Mouse (Mus musculus): ENCODE results near the gene Akap12. TPM values are rescaled to one million over a fixed set of nuclear protein-coding genes. Genes with fewer than 3 reads are reported as not detected.

The Akap12 gene
- polyA plus RNA-seq, 1 experiment from 2014 or later = 59.0 TPM

- no peak for ATAC-seq (ENCODE audit: insufficient number of reproducible peaks, insufficient read depth, low FRiP score, low read depth)
- Histone ChIP-seq H3K27ac (ENCODE audit: low read length) (peak within 1 kb of the TSS; percentile 99), H3K36me3 (ENCODE audit: control insufficient read depth, insufficient read depth, low read length) (no peaks in the 10 kb centered on the region), H3K4me2 (replicated peaks; ENCODE audit: low read depth, low read length) (peak within 1 kb of the TSS; percentile 81), H3K27me3 (ENCODE audit: control insufficient read depth, insufficient read depth, low read length) (no peaks in the 10 kb centered on the region), H3K4me1 (ENCODE audit: control insufficient read depth, insufficient read depth, low read length) (peaks cover 26% of the 10 kb centered on the region), H3K9me3 (ENCODE audit: control insufficient read depth, low read depth, low read length) (no peaks in the 10 kb centered on the region), H3K9ac (replicated peaks; ENCODE audit: low read depth, low read length) (peak within 1 kb of the TSS; percentile 98), H3K4me3 (ENCODE audit: low read depth, low read length) (peak within 1 kb of the TSS; percentile 95)
- WGBS = 1% methylated on average over 54 of the region's 87 CpGs
Observed at GRCm38 (mm10) chr10:4387701-4388383, 121.7 kb downstream of the Akap12 start, which contains the start of gene Zbtb2. TSS of gene Zbtb2 (minus strand) at chr10:4388108.

GRCm38 (mm10) chr10:4388384-4388745, 122.2 kb downstream of the Akap12 start:
- Histone ChIP-seq H3K27ac (ENCODE audit: low read length) (peak overlapping the region; percentile 99), H3K4me3 (ENCODE audit: low read depth, low read length) (peak overlapping the region; percentile 95), H3K9me3 (ENCODE audit: control insufficient read depth, low read depth, low read length) (no peaks in the 10 kb centered on the region), H3K4me2 (replicated peaks; ENCODE audit: low read depth, low read length) (peak overlapping the region; percentile 81), H3K4me1 (ENCODE audit: control insufficient read depth, insufficient read depth, low read length) (peaks cover 26% of the 10 kb centered on the region), H3K36me3 (ENCODE audit: control insufficient read depth, insufficient read depth, low read length) (no peaks in the 10 kb centered on the region), H3K9ac (replicated peaks; ENCODE audit: low read depth, low read length) (peak overlapping the region; percentile 98), H3K27me3 (ENCODE audit: control insufficient read depth, insufficient read depth, low read length) (no peaks in the 10 kb centered on the region)
- WGBS = under 1% methylated on average over 19 of the region's 19 CpGs
- no peak for ATAC-seq (ENCODE audit: insufficient number of reproducible peaks, insufficient read depth, low FRiP score, low read depth)

DNA sequence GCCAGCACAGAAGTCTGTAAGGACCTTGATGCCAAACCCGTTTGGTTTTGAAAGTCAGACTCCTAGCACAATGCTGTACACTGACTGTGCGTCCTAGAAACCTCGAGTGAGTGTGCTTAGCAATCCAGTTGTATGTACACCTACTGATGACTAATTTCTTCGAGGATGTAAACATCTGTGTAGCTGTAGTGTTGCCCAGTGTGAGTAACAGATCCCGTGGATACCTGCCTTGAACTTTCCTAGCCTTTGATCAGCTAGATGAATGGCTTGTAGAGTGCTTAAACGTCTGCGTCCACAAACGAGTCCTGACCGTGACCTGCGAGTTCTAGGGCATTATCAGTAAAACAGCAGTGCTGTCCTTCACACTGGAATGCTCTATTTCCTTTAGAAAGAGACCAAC, 122.9 kb downstream of the Akap12 start:
- Histone ChIP-seq H3K27me3 (ENCODE audit: control insufficient read depth, insufficient read depth, low read length) (no peaks in the 10 kb centered on the region), H3K4me3 (ENCODE audit: low read depth, low read length) (peak overlapping the region; percentile 95), H3K36me3 (ENCODE audit: control insufficient read depth, insufficient read depth, low read length) (no peaks in the 10 kb centered on the region), H3K4me2 (replicated peaks; ENCODE audit: low read depth, low read length) (peak overlapping the region; percentile 81), H3K9ac (replicated peaks; ENCODE audit: low read depth, low read length) (peak overlapping the region; percentile 98), H3K9me3 (ENCODE audit: control insufficient read depth, low read depth, low read length) (no peaks in the 10 kb centered on the region), H3K4me1 (ENCODE audit: control insufficient read depth, insufficient read depth, low read length) (peaks cover 26% of the 10 kb centered on the region), H3K27ac (ENCODE audit: low read length) (no peak overlapping the region)
- ATAC-seq (ENCODE audit: insufficient number of reproducible peaks, insufficient read depth, low FRiP score, low read depth) = no peak
- 9% methylated on average over 10 of the region's 10 CpGs for WGBS

- ATAC-seq (ENCODE audit: insufficient number of reproducible peaks, insufficient read depth, low FRiP score, low read depth) = no peak
- H3K9ac ChIP-seq (replicated peaks; ENCODE audit: low read depth, low read length) = 0 out of 2 replicates have a peak overlapping the region, but pooled peaks have one; percentile 98
- no peaks in the 10 kb centered on the region for H3K27me3 ChIP-seq (ENCODE audit: control insufficient read depth, insufficient read depth, low read length)
- no peaks in the 10 kb centered on the region for H3K9me3 ChIP-seq (ENCODE audit: control insufficient read depth, low read depth, low read length)
- WGBS = 45% methylated on average over 5 of the region's 5 CpGs
- peak overlapping the region; percentile 95 for H3K4me3 ChIP-seq (ENCODE audit: low read depth, low read length)
- peaks cover 26% of the 10 kb centered on the region for H3K4me1 ChIP-seq (ENCODE audit: control insufficient read depth, insufficient read depth, low read length)
- peak overlapping the region; percentile 81 for H3K4me2 ChIP-seq (replicated peaks; ENCODE audit: low read depth, low read length)
- no peak overlapping the region for H3K27ac ChIP-seq (ENCODE audit: low read length)
- H3K36me3 ChIP-seq (ENCODE audit: control insufficient read depth, insufficient read depth, low read length) = no peaks in the 10 kb centered on the region; the same call in 1 of the 2 replicates
Observed at GRCm38 (mm10) chr10:4389461-4390112, 123.4 kb downstream of the Akap12 start.

DNA sequence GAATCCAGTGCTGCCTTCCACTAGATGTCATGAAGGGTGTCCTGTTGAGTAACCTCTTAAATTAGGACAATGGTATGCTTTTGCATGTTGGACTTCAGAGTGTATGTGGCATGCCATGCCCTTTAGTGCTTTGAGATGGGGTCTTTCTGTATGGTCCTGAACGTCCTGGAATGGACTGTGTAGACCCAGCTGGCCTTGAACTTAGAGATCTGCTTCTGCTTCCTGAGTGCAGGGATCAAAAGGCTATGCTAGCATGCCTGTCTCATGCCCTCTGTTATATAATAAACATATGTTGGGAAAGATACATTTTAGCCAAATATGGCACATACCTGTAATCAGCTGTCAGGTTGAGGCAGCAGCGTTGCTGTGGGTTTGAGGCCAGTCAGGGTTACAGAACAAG, 124.4 kb downstream of the Akap12 start:
- ATAC-seq (ENCODE audit: insufficient number of reproducible peaks, insufficient read depth, low FRiP score, low read depth) = no peak
- Histone ChIP-seq H3K9me3 (ENCODE audit: control insufficient read depth, low read depth, low read length) (no peaks in the 10 kb centered on the region), H3K4me1 (ENCODE audit: control insufficient read depth, insufficient read depth, low read length) (peaks cover 27% of the 10 kb centered on the region), H3K36me3 (ENCODE audit: control insufficient read depth, insufficient read depth, low read length) (peaks cover 5% of the 10 kb centered on the region), H3K27me3 (ENCODE audit: control insufficient read depth, insufficient read depth, low read length) (no peaks in the 10 kb centered on the region), H3K27ac (ENCODE audit: low read length) (no peak overlapping the region), H3K4me2 (replicated peaks; ENCODE audit: low read depth, low read length) (no peak overlapping the region), H3K9ac (replicated peaks; ENCODE audit: low read depth, low read length) (no peak overlapping the region), H3K4me3 (ENCODE audit: low read depth, low read length) (no peak overlapping the region)
- WGBS = 50% methylated on average over 2 of the region's 2 CpGs

GRCm38 (mm10) chr10:4391076-4391475, 124.9 kb downstream of the Akap12 start:
- no peaks in the 10 kb centered on the region for H3K9me3 ChIP-seq (ENCODE audit: control insufficient read depth, low read depth, low read length)

GRCm38 (mm10) chr10:4391851-4392250, 125.7 kb downstream of the Akap12 start:
- Histone ChIP-seq H3K9ac (replicated peaks; ENCODE audit: low read depth, low read length) (no peak overlapping the region), H3K4me3 (ENCODE audit: low read depth, low read length) (no peak overlapping the region), H3K4me2 (replicated peaks; ENCODE audit: low read depth, low read length) (peak overlapping the region; percentile 10; the same call in 1 of the 2 replicates), H3K36me3 (ENCODE audit: control insufficient read depth, insufficient read depth, low read length) (peaks cover 6% of the 10 kb centered on the region), H3K9me3 (ENCODE audit: control insufficient read depth, low read depth, low read length) (no peaks in the 10 kb centered on the region), H3K27ac (ENCODE audit: low read length) (peak overlapping the region; percentile 15; the same call in 1 of the 2 replicates), H3K27me3 (ENCODE audit: control insufficient read depth, insufficient read depth, low read length) (no peaks in the 10 kb centered on the region), H3K4me1 (ENCODE audit: control insufficient read depth, insufficient read depth, low read length) (peaks cover 27% of the 10 kb centered on the region)
- 44% methylated on average over 6 of the region's 6 CpGs for WGBS
- no peak for ATAC-seq (ENCODE audit: insufficient number of reproducible peaks, insufficient read depth, low FRiP score, low read depth)

More at GRCm38 (mm10) chr10:4391076-4391475, 124.9 kb downstream of the Akap12 start:
- no peak overlapping the region for H3K9ac ChIP-seq (replicated peaks; ENCODE audit: low read depth, low read length)
- WGBS = 62% methylated on average over 5 of the region's 5 CpGs
- H3K4me2 ChIP-seq (replicated peaks; ENCODE audit: low read depth, low read length) = peak overlapping the region; percentile 10; the same call in 1 of the 2 replicates
- peaks cover 6% of the 10 kb centered on the region for H3K36me3 ChIP-seq (ENCODE audit: control insufficient read depth, insufficient read depth, low read length)
- no peaks in the 10 kb centered on the region for H3K27me3 ChIP-seq (ENCODE audit: control insufficient read depth, insufficient read depth, low read length)
- peaks cover 27% of the 10 kb centered on the region for H3K4me1 ChIP-seq (ENCODE audit: control insufficient read depth, insufficient read depth, low read length)
- no peak overlapping the region for H3K27ac ChIP-seq (ENCODE audit: low read length)
- no peak overlapping the region for H3K4me3 ChIP-seq (ENCODE audit: low read depth, low read length)
- no peak for ATAC-seq (ENCODE audit: insufficient number of reproducible peaks, insufficient read depth, low FRiP score, low read depth)

DNA sequence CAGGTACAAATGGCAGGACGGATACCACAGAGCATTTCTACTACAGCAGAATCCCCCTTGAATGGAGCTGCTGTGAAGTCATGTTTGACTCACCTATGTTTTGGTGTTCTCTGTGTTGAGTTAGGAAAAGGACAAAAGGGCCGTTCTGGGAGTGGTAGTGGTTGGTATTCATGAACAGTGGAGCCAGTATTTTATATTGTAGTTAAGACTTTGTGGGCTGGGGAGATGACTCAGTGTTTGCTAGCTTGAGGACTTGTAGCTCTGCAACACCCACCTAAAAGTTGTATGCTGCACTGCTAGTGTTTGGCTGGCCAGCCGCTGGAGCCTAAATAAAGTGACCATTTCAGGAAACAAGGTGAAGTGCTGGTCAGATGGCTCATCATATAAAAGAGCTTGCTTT, 129.1 kb downstream of the Akap12 start:
- H3K36me3 ChIP-seq (ENCODE audit: control insufficient read depth, insufficient read depth, low read length) = peaks cover 9% of the 10 kb centered on the region
- no peak for ATAC-seq (ENCODE audit: insufficient number of reproducible peaks, insufficient read depth, low FRiP score, low read depth)
- WGBS = 76% methylated on average over 3 of the region's 3 CpGs

More for the DNA sequence above, 129.1 kb downstream of the Akap12 start:
- Histone ChIP-seq H3K27ac (ENCODE audit: low read length) (peak overlapping the region; percentile 21; the same call in 1 of the 2 replicates), H3K9ac (replicated peaks; ENCODE audit: low read depth, low read length) (no peak overlapping the region), H3K4me3 (ENCODE audit: low read depth, low read length) (no peak overlapping the region), H3K9me3 (ENCODE audit: control insufficient read depth, low read depth, low read length) (no peaks in the 10 kb centered on the region), H3K4me1 (ENCODE audit: control insufficient read depth, insufficient read depth, low read length) (peaks cover 13% of the 10 kb centered on the region), H3K27me3 (ENCODE audit: control insufficient read depth, insufficient read depth, low read length) (no peaks in the 10 kb centered on the region), H3K4me2 (replicated peaks; ENCODE audit: low read depth, low read length) (no peak overlapping the region)
